Mouse (Mus musculus) gastrocnemius, adult 8-10 months (tissue): ENCODE results near the gene Muc15. TPM values are rescaled to one million over a fixed set of nuclear protein-coding genes. Genes with fewer than 3 reads are reported as not detected.

Experiments
- DNase-seq, 2 experiments: peaks; one replicate each; pipeline ENCODE4 v3.0.0; 2022; ENCODE audit warnings: low spot score in 2 of 2
- total RNA-seq, 4 experiments: library from RNA; stranded (reverse); gene quantifications; 2 replicates each; pipeline ENCODE4 v1.2.4; 2022

Muc15 gene
- total RNA-seq, result not detected

- DNase-seq, result no peak
Observed at GRCm38 (mm10) chr2:110721290-110721753, at the start of gene Muc15. TSS of gene Muc15 (plus strand) at chr2:110721340.

- no peak for DNase-seq
Observed at GRCm38 (mm10) chr2:110709436-110709835, 11.7 kb upstream of the Muc15 start.

- no peak for DNase-seq
Observed at GRCm38 (mm10) chr2:110710055-110710720, 11.0 kb upstream of the Muc15 start.

- no peak for DNase-seq
Observed at GRCm38 (mm10) chr2:110719051-110719450, 2.1 kb upstream of the Muc15 start.

- DNase-seq, result no peak
Observed at GRCm38 (mm10) chr2:110722208-110722607, 1.1 kb downstream of the Muc15 start.

GRCm38 (mm10) chr2:110726106-110726505 lies 5.0 kb downstream of the Muc15 start:
- no peak for DNase-seq

GRCm38 (mm10) chr2:110737236-110737635 lies 16.1 kb downstream of the Muc15 start:
- DNase-seq, result no peak

- no peak for DNase-seq
Observed at GRCm38 (mm10) chr2:110737981-110738380, 16.8 kb downstream of the Muc15 start.

- DNase-seq, result no peak
Observed at GRCm38 (mm10) chr2:110739781-110740180, 18.6 kb downstream of the Muc15 start.

- no peak for DNase-seq
Observed at GRCm38 (mm10) chr2:110740493-110740892, 19.4 kb downstream of the Muc15 start.

- DNase-seq, result no peak
Observed at GRCm38 (mm10) chr2:110757556-110757955, 36.4 kb downstream of the Muc15 start.

- DNase-seq, result no peak
Observed at GRCm38 (mm10) chr2:110759434-110759833, 38.3 kb downstream of the Muc15 start.

- DNase-seq, result no peak
Observed at GRCm38 (mm10) chr2:110787396-110787795, 66.3 kb downstream of the Muc15 start.

Other genes starting within 250 kb of the Muc15 start
- gene Slc5a12, start 124.0 kb upstream of the Muc15 start, total RNA-seq, result not detected
- under 1 TPM in 2 of 4 experiments, not detected in 2; 0.08 to 0.10 TPM for gene Ano3, start 229.6 kb downstream of the Muc15 start, total RNA-seq